Mouse (Mus musculus) CD8-positive naive resting alpha-beta T cell, adult 57 days (primary cell): ENCODE data around the gene Kdm4a. TPM values are rescaled to one million over a fixed set of nuclear protein-coding genes. Genes with fewer than 3 reads are reported as not detected.

Experiments used
- total RNA-seq: library from RNA; stranded (reverse); gene quantifications from one replicate; pipeline ENCODE4 v1.2.4, GENCODE M21; 2023

Gene Kdm4a
- total RNA-seq: 60.1 TPM

DNA sequence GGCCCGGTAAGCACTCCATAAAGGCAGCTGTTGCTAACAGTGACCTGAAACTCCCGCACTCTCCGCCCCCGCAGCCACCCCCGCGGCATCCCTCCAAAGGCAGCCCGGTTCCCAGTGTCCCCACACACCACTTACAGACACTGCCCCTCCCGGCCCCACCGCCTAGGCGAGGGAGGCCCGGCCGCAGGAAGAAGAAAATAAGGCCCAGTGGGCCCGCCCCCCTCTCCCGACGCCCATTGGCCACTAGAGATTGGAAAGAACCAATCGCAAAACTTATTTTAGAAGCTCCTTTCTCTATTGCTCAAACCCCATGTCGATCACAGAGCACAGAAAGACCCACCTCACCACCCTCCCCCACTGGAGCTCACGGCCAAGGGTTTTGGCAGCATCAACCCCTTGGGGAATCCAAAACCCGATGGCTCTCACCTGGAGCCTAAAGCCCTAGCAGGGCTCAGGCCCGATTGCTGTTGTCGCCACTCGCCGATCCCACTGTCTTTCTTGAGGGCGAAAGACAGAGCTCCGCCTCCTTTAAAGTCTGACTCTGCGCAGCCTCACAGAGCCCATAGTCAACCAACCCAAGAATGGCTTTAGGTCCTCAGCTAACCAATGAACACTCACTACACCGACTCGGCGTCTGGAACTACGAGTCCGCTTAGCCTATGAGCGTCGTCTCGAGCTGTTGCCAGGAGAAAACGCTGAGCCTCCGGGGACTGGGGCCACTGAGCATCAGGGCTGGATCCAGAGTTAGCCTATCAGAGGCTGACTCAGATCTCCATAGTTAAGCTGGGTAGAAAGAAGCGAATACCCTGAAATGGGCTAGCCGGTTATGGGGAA, at the start of gene Kdm4a:
Kdm4a (minus strand) TSS at position 577 of the 834 bp plus-strand sequence.

DNA sequence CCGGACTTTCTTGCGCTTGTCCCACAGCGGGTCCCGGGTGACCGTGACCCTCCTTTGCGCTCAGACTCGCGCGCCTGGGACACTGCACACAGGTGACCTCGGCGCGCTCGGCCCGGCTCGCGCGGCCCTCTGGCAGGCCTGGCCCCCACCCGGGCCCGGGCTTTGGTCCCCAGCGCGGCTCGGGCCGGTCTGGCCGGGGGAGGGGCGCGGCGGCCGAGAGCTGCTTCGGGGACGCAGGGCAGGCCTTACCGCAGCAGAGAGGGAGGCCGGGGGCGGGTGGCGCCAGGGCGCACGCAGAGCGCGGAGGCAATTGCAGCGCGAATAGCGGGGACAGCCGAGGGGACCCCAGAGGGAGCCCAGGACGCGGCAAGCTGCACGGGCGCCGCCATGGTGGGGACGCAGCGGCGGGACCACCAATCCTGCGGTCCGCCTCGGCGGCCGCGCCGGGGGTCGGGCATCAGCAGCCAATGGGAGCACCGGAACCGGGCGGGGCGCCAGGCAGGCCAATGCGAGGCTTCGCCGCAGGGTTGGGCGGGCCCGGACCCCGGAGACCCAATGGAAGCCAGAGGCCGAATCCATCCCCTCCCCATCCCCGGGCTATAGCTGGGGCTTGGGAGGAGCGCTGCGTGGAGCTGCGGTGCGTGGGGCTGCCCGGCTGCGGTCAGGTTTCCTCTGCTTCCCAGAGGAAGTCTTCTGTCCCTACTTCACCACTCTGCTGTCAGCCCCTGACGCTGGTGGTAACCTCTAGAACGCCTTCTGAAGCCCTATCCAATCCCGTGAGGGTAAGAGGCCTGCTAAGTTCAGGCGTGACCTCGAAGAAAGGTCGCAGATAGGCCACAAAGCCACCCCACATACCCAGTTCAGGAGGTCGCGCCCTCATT, 45.1 kb downstream of the Kdm4a start, which contains the start of gene St3gal3:
St3gal3 (minus strand) TSS at position 430 of the 881 bp plus-strand sequence.

Other genes with a start within 250 kb of the Kdm4a start
- 14.5 TPM for gene St3gal3, start 45.1 kb downstream of the Kdm4a start, total RNA-seq
- gene Ptprf, start 111.4 kb upstream of the Kdm4a start, total RNA-seq: 1.9 TPM
- gene Szt2, start 229.2 kb upstream of the Kdm4a start, total RNA-seq: 74.1 TPM
- 59.5 TPM for gene Med8, start 229.3 kb upstream of the Kdm4a start, total RNA-seq
- gene Elovl1, start 248.1 kb upstream of the Kdm4a start, total RNA-seq: 39.3 TPM